Mouse (Mus musculus) C2C12 (cell line): ENCODE measurements at regions not wholly inside any gene's neighbourhood (a gene's known extent, or its start where the extent isn't known, plus 50 kb on each side); places are given as distances from the start of the nearest gene placed in this dataset.
A peak's percentile ranks its signal among the peaks of the same experiment; 100 is the strongest.

Source experiments
- H3K27me3 ChIP-seq: one replicate; pipeline ENCODE4 v1.6.1; 2011; ENCODE audit not compliant: control insufficient read depth, insufficient read depth, insufficient read length
- H3K36me3 ChIP-seq: one replicate; pipeline ENCODE4 v1.6.1; 2011; ENCODE audit not compliant: control insufficient read depth, insufficient read depth
- H3K4me3 ChIP-seq: one replicate; pipeline ENCODE4 v1.5.1; 2011; ENCODE audit warnings: mild to moderate bottlenecking, control low read depth; ENCODE audit not compliant: poor library complexity, insufficient read depth, severe bottlenecking
- H3K79me2 ChIP-seq: one replicate; pipeline ENCODE4 v1.6.1; 2011; ENCODE audit not compliant: control insufficient read depth, insufficient read depth
- H3K79me3 ChIP-seq: one replicate; pipeline ENCODE4 v1.6.1; 2011; ENCODE audit warnings: low read depth, control low read depth
- H3ac ChIP-seq: one replicate; pipeline ENCODE3; 2011; ENCODE audit warnings: low read depth; ENCODE audit not compliant: control insufficient read depth, insufficient read length
- CEBPB ChIP-seq: IDR thresholded peaks from one replicate; pipeline ENCODE4 v1.6.1; 2011; ENCODE audit warnings: low read depth, mild to moderate bottlenecking, control low read depth, moderate library complexity
- CTCF ChIP-seq: IDR thresholded peaks from one replicate; pipeline ENCODE4 v1.5.1; 2011; ENCODE audit not compliant: control insufficient read depth, insufficient read depth, insufficient read length
- FOSL1 ChIP-seq: IDR thresholded peaks from one replicate; pipeline ENCODE4 v1.8.0; 2011; ENCODE audit warnings: mild to moderate bottlenecking, low read length; ENCODE audit not compliant: poor library complexity, insufficient read depth, severe bottlenecking
- MAX ChIP-seq: IDR thresholded peaks from one replicate; pipeline ENCODE4 v1.6.1; 2011; ENCODE audit warnings: mild to moderate bottlenecking, control low read depth
- MYOD1 ChIP-seq: IDR thresholded peaks from one replicate; pipeline ENCODE4 v1.6.1; 2011; ENCODE audit warnings: low read depth; ENCODE audit not compliant: control insufficient read depth, insufficient read length
- MYOG ChIP-seq: IDR thresholded peaks from one replicate; pipeline ENCODE4 v1.6.1; 2011; ENCODE audit not compliant: control insufficient read depth, insufficient read length; ENCODE audit errors: extremely low read depth
- USF1 ChIP-seq: IDR thresholded peaks from one replicate; pipeline ENCODE4 v1.6.1; 2011; ENCODE audit warnings: low read depth, mild to moderate bottlenecking, control low read depth, moderate library complexity

DNA sequence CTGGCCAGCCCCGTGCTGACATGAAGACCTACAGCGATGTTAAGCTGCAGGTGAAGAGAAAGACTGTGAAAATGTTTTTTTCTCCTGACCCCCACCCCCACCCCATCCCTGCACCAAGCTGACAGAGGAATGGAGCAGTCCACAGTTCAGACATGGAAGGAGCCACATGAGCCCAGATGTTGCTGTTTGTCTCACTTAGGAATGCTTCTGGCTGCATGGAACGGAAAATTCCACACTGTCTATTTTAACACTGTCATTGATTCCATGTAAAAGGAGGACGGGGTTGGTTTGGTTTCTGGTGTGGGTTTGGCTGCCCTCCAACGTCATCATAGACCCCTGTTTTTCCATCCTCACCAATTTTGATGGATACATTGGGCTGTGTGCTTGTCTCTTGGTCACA, 179.3 kb downstream of the Gpat3 start:
- no peaks in the 10 kb centered on the region for H3K27me3 ChIP-seq
- TF ChIP-seq USF1 (no peak), FOSL1 (no peak), MAX (no peak), CTCF (no peak), MYOD1 (no peak), MYOG (no peak), CEBPB (no peak)
- H3K36me3 ChIP-seq = no peaks in the 10 kb centered on the region
- H3K79me3 ChIP-seq = no peaks in the 10 kb centered on the region
- no peak overlapping the region for H3ac ChIP-seq
- H3K79me2 ChIP-seq = no peaks in the 10 kb centered on the region
- no peak overlapping the region for H3K4me3 ChIP-seq

DNA sequence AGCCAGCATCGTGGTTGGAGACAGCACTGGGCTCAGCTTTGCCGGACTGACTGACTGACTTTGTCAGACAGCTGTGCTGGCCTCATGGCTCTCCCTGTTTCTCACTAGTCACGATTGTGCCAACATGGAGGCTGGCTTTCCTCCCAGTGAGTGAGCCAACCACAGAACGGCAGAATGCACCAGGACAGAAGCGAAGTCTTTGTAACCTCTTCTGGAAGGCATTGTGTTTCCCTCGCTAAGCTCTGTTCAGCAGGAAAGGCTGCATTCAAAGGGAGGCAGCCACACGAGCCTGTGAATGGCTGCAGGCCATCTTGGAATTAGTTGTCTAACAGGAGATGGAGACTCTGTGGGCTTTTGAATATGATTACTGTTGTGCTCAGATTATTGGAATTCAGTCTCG, 178.3 kb downstream of the Gpat3 start:
- no peaks in the 10 kb centered on the region for H3K36me3 ChIP-seq
- H3K27me3 ChIP-seq = peaks cover 3% of the 10 kb centered on the region
- TF ChIP-seq USF1 (no peak), MYOD1 (no peak), MYOG (no peak), MAX (no peak), FOSL1 (no peak), CTCF (no peak), CEBPB (no peak)
- no peak overlapping the region for H3K4me3 ChIP-seq
- H3K79me3 ChIP-seq = no peaks in the 10 kb centered on the region
- no peak overlapping the region for H3ac ChIP-seq
- H3K79me2 ChIP-seq = no peaks in the 10 kb centered on the region

DNA sequence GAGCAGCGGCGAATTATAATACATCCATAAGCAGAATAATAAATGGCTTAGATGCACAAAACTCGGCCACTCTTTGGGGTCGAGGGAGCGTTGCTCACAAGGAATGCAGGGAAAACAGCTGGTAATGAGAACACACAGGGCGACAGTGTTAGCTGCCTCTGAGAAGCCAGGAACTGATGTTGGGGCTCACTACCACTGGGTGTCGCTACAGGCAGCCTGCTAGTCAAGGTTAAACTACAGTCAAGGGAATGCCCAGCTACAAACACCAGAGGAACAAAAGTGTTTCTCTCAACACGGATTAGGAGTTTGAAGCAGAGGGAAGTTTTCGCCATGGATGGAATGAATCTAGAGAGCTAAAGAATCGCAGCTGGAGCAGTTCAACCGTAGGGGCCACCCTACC, 175.3 kb downstream of the Gpat3 start:
- TF ChIP-seq USF1 = no peak
- TF ChIP-seq MYOG = no peak
- TF ChIP-seq MYOD1 = no peak
- no peak for TF ChIP-seq CEBPB
- TF ChIP-seq FOSL1 = no peak
- peak; percentile 92 for TF ChIP-seq CTCF
- H3K4me3 ChIP-seq = no peak overlapping the region

DNA sequence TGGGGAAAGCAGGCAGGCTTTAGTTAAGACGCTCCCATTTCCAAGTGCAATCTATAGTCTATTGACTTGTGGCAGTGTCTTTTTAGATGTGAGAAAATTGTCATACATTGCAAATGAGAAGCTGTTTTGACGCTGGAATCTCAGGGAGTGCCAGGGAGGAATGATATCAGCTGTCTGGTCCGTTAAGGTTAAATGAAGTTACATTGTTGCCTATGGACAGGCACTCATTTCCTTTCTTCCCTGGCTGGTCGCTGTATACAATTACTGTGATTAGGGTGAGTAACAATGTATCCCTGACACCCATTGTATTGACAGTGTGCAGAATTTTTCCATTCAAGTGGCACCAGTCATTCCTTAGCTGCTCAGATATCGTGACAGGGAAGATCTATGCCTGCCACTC, 168.3 kb downstream of the Gpat3 start:
- Histone ChIP-seq H3K79me2 (no peaks in the 10 kb centered on the region), H3ac (no peak overlapping the region), H3K79me3 (no peaks in the 10 kb centered on the region), H3K4me3 (no peak overlapping the region), H3K27me3 (peaks cover 17% of the 10 kb centered on the region), H3K36me3 (no peaks in the 10 kb centered on the region)
- TF ChIP-seq USF1 (no peak), FOSL1 (no peak), MYOD1 (no peak), CTCF (no peak), MYOG (no peak), MAX (no peak), CEBPB (no peak)

More for the DNA sequence above, 175.3 kb downstream of the Gpat3 start:
- H3ac ChIP-seq = no peak overlapping the region
- no peaks in the 10 kb centered on the region for H3K36me3 ChIP-seq
- H3K79me2 ChIP-seq = no peaks in the 10 kb centered on the region
- H3K79me3 ChIP-seq = no peaks in the 10 kb centered on the region
- peaks cover 15% of the 10 kb centered on the region for H3K27me3 ChIP-seq

DNA sequence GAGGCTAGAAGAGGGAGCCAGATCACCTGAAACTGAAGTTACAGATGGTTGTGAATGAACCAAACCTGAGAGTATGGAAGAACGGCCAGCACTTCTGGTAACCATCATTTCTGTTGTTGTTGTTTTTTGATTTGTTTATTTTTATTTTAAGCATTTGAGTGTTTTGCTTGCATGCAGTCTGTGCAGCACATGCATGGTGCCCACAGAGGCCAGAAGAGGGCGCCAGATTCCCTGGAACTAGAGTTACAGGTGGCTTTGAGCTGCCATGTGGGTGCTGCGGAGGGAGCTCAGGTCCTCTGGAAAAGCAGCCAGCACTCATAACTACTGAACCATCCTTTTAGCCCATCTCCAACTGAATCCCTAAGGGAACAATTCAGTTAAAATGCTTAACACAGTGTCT, 159.7 kb downstream of the Gpat3 start:
- no peaks in the 10 kb centered on the region for H3K79me2 ChIP-seq

DNA sequence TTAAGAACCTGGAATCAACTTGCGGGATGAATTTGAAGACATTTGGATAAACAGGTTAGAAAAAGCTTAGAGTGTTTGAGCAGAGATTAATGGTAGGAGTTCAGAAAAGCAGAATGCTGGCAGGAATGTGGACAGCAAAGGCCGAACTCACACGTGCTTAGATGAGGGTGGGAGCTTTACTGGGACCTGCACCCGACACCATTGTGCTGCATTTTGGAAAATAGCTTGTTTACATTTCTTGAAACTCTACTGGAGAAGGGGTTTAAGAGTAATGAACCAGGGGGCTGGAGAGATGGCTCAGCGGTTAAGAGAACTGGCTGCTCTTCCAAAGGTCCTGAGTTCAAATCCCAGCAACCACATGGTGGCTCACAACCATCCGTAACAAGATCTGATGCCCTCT, 154.9 kb downstream of the Gpat3 start:
- TF ChIP-seq MYOD1 = no peak
- no peak for TF ChIP-seq CEBPB
- no peak for TF ChIP-seq USF1
- no peak for TF ChIP-seq CTCF
- TF ChIP-seq FOSL1 = no peak
- no peak for TF ChIP-seq MYOG
- TF ChIP-seq MAX = no peak
- Histone ChIP-seq H3K27me3 (peaks cover 6% of the 10 kb centered on the region), H3K4me3 (no peak overlapping the region), H3K79me2 (no peaks in the 10 kb centered on the region), H3K36me3 (no peaks in the 10 kb centered on the region), H3K79me3 (no peaks in the 10 kb centered on the region), H3ac (no peak overlapping the region)

More for the DNA sequence above, 159.7 kb downstream of the Gpat3 start:
- Histone ChIP-seq H3ac (no peak overlapping the region), H3K27me3 (no peaks in the 10 kb centered on the region), H3K36me3 (no peaks in the 10 kb centered on the region), H3K79me3 (no peaks in the 10 kb centered on the region), H3K4me3 (no peak overlapping the region)
- no peak for TF ChIP-seq MAX
- TF ChIP-seq USF1 = no peak
- TF ChIP-seq MYOD1 = no peak
- no peak for TF ChIP-seq CTCF
- no peak for TF ChIP-seq FOSL1
- no peak for TF ChIP-seq CEBPB
- no peak for TF ChIP-seq MYOG
